Mouse (Mus musculus) liver, embryonic 15.5 days (tissue): ENCODE results near the gene Pogk. TPM values are rescaled to one million over a fixed set of nuclear protein-coding genes. Genes with fewer than 3 reads are reported as not detected.

Experiments
- ATAC-seq: fragments of 200-750 bp; cut with Nextera tagmentation; 2 replicates; pipeline ENCODE4 v1.8.0; 2017; ENCODE audit warnings: moderate number of reproducible peaks, mild to moderate bottlenecking, moderate library complexity; ENCODE audit not compliant: insufficient read depth
- H3K27ac ChIP-seq: fragments of 300-500 bp; sonication (generic); replicated peaks from 2 replicates; pipeline ENCODE4 v1.5.1; 2015; ENCODE audit warnings: mild to moderate bottlenecking, inconsistent platforms
- H3K27me3 ChIP-seq: fragments of 300-500 bp; sonication (generic); 2 replicates; pipeline ENCODE4 v1.6.1; 2015; ENCODE audit warnings: mild to moderate bottlenecking, inconsistent platforms
- H3K36me3 ChIP-seq: fragments of 300-500 bp; sonication (generic); replicated peaks from 2 replicates; pipeline ENCODE4 v1.6.1; 2015; ENCODE audit warnings: moderate library complexity, mild to moderate bottlenecking, inconsistent platforms
- H3K4me1 ChIP-seq: fragments of 300-500 bp; sonication (generic); replicated peaks from 2 replicates; pipeline ENCODE4 v1.6.1; 2015; ENCODE audit warnings: inconsistent platforms
- H3K4me2 ChIP-seq: fragments of 300-500 bp; sonication (generic); 2 replicates; pipeline ENCODE4 v1.6.1; 2015; ENCODE audit warnings: moderate library complexity, mild to moderate bottlenecking, inconsistent platforms
- H3K4me3 ChIP-seq: fragments of 300-500 bp; sonication (generic); replicated peaks from 2 replicates; pipeline ENCODE4 v1.5.1; 2015; ENCODE audit warnings: mild to moderate bottlenecking, inconsistent platforms
- H3K9ac ChIP-seq: fragments of 300-500 bp; sonication (generic); 2 replicates; pipeline ENCODE4 v1.6.1; 2015; ENCODE audit warnings: moderate library complexity, mild to moderate bottlenecking, inconsistent platforms
- H3K9me3 ChIP-seq: fragments of 300-500 bp; sonication (generic); replicated peaks from 2 replicates; pipeline ENCODE4 v1.6.1; 2016; ENCODE audit warnings: inconsistent platforms
- WGBS: fragments of 180-500 bp; shearing (Covaris S2); methylation state at CpG from one replicate; pipeline ENCODE4 v1.1.7; 2015; ENCODE audit warnings: mixed read lengths; ENCODE audit not compliant: insufficient replicate concordance; 5-methylcytosine and 5-hydroxymethylcytosine counted together
- polyA plus RNA-seq: library from polyadenylated mRNA; unstranded; fragments of >200 nt; fragmentation: Nextera tagmentation; extraction: Ambion mirVana; gene quantifications from 2 replicates; pipeline ENCODE4 v1.2.1, GENCODE M21; 2015

Gene Pogk
- 0.89 and 0.93 TPM in 2 replicates for polyA plus RNA-seq

- peak within 1 kb of the TSS; percentile 64 for H3K4me3 ChIP-seq
- H3K36me3 ChIP-seq, result no peaks in the 10 kb centered on the region
- no peaks in the 10 kb centered on the region for H3K27me3 ChIP-seq
- H3K9me3 ChIP-seq, result no peaks in the 10 kb centered on the region
- H3K4me2 ChIP-seq, result peak within 1 kb of the TSS; percentile 97
- 3% methylated on average over 48 of the region's 49 CpGs for whole genome bisulfite sequencing
- peak; percentile 87 for ATAC-seq
- no peak within 1 kb of the TSS for H3K27ac ChIP-seq
- peak within 1 kb of the TSS; percentile 46; the same call in 1 of the 2 replicates for H3K9ac ChIP-seq
- peaks cover 13% of the 10 kb centered on the region for H3K4me1 ChIP-seq
Measured at GRCm38 (mm10) chr1:166409701-166410220, at the start of gene Pogk. Gene Pogk (minus strand): TSS chr1:166409863.

- 65% methylated on average over 3 of the region's 3 CpGs for WGBS
- no peaks in the 10 kb centered on the region for H3K36me3 ChIP-seq
- no peak overlapping the region for H3K4me2 ChIP-seq
- no peak overlapping the region for H3K4me3 ChIP-seq
- H3K27me3 ChIP-seq, result no peaks in the 10 kb centered on the region
- ATAC-seq, result no peak
- no peaks in the 10 kb centered on the region for H3K4me1 ChIP-seq
- H3K27ac ChIP-seq, result no peak overlapping the region
- no peaks in the 10 kb centered on the region for H3K9me3 ChIP-seq
- no peak overlapping the region for H3K9ac ChIP-seq
Measured at GRCm38 (mm10) chr1:166441992-166442391, 32.3 kb upstream of the Pogk start.

- no peak for ATAC-seq
- WGBS, result 53% methylated on average over 6 of the region's 6 CpGs
- H3K4me2 ChIP-seq, result no peak overlapping the region
- no peaks in the 10 kb centered on the region for H3K9me3 ChIP-seq
- no peak overlapping the region for H3K9ac ChIP-seq
- H3K36me3 ChIP-seq, result no peaks in the 10 kb centered on the region
- no peak overlapping the region for H3K27ac ChIP-seq
- H3K27me3 ChIP-seq, result no peaks in the 10 kb centered on the region
- H3K4me3 ChIP-seq, result no peak overlapping the region
- H3K4me1 ChIP-seq, result no peaks in the 10 kb centered on the region
Measured at GRCm38 (mm10) chr1:166439426-166439825, 29.8 kb upstream of the Pogk start.

GRCm38 (mm10) chr1:166429809-166430431, 20.3 kb upstream of the Pogk start:
- H3K4me3 ChIP-seq, result peak overlapping the region; percentile 18; the same call in 1 of the 2 replicates

GRCm38 (mm10) chr1:166429053-166429452, 19.4 kb upstream of the Pogk start:
- H3K9ac ChIP-seq, result no peak overlapping the region
- ATAC-seq, result no peak

More at GRCm38 (mm10) chr1:166429809-166430431, 20.3 kb upstream of the Pogk start:
- peak; percentile 71; the same call in 1 of the 2 replicates for ATAC-seq
- Histone ChIP-seq H3K9ac (no peak overlapping the region), H3K9me3 (no peaks in the 10 kb centered on the region), H3K27ac (no peak overlapping the region), H3K27me3 (no peaks in the 10 kb centered on the region), H3K36me3 (no peaks in the 10 kb centered on the region), H3K4me2 (peak overlapping the region; percentile 49), H3K4me1 (no peaks in the 10 kb centered on the region)
- 15% methylated on average over 10 of the region's 10 CpGs for WGBS

GRCm38 (mm10) chr1:166412266-166412665, 2.6 kb upstream of the Pogk start:
- Histone ChIP-seq H3K4me2 (no peak overlapping the region), H3K9ac (no peak overlapping the region), H3K4me1 (peaks cover 13% of the 10 kb centered on the region), H3K27ac (no peak overlapping the region), H3K4me3 (no peak overlapping the region), H3K36me3 (no peaks in the 10 kb centered on the region), H3K9me3 (no peaks in the 10 kb centered on the region), H3K27me3 (no peaks in the 10 kb centered on the region)
- WGBS, result 73% methylated on average over 3 of the region's 3 CpGs
- ATAC-seq, result no peak

More at GRCm38 (mm10) chr1:166429053-166429452, 19.4 kb upstream of the Pogk start:
- H3K4me2 ChIP-seq, result peak overlapping the region; percentile 49; the same call in 1 of the 2 replicates
- WGBS, result 29% methylated on average over 3 of the region's 3 CpGs
- H3K36me3 ChIP-seq, result no peaks in the 10 kb centered on the region
- H3K4me3 ChIP-seq, result no peak overlapping the region
- no peaks in the 10 kb centered on the region for H3K4me1 ChIP-seq
- H3K9me3 ChIP-seq, result no peaks in the 10 kb centered on the region
- H3K27ac ChIP-seq, result no peak overlapping the region
- H3K27me3 ChIP-seq, result no peaks in the 10 kb centered on the region

GRCm38 (mm10) chr1:166411541-166411940, 1.9 kb upstream of the Pogk start:
- H3K4me1 ChIP-seq, result peaks cover 13% of the 10 kb centered on the region
- no peak overlapping the region for H3K9ac ChIP-seq
- 63% methylated on average over 1 of the region's 1 CpGs for WGBS
- H3K36me3 ChIP-seq, result no peaks in the 10 kb centered on the region
- no peak overlapping the region for H3K4me2 ChIP-seq
- H3K27me3 ChIP-seq, result no peaks in the 10 kb centered on the region
- H3K9me3 ChIP-seq, result no peaks in the 10 kb centered on the region
- H3K4me3 ChIP-seq, result no peak overlapping the region
- ATAC-seq, result no peak
- no peak overlapping the region for H3K27ac ChIP-seq

- H3K9me3 ChIP-seq, result no peaks in the 10 kb centered on the region
- H3K4me2 ChIP-seq, result peak overlapping the region; percentile 97
- H3K9ac ChIP-seq, result peak overlapping the region; percentile 46; the same call in 1 of the 2 replicates
- H3K36me3 ChIP-seq, result no peaks in the 10 kb centered on the region
- no peak overlapping the region for H3K27ac ChIP-seq
- peaks cover 13% of the 10 kb centered on the region for H3K4me1 ChIP-seq
- H3K4me3 ChIP-seq, result peak overlapping the region; percentile 64
- no peaks in the 10 kb centered on the region for H3K27me3 ChIP-seq
- WGBS, result 1% methylated on average over 41 of the region's 45 CpGs
- peak; percentile 71 for ATAC-seq
Measured at GRCm38 (mm10) chr1:166409177-166409700, 424 bp downstream of the Pogk start.

- no peak overlapping the region for H3K4me3 ChIP-seq
- H3K27me3 ChIP-seq, result no peaks in the 10 kb centered on the region
- peaks cover under 1% of the 10 kb centered on the region for H3K4me1 ChIP-seq
- H3K27ac ChIP-seq, result no peak overlapping the region
- H3K4me2 ChIP-seq, result no peak overlapping the region
- ATAC-seq, result no peak
- H3K36me3 ChIP-seq, result 0 out of 2 replicates have a peak, but pooled peaks cover 3% of the 10 kb centered on the region
- no peak overlapping the region for H3K9ac ChIP-seq
- 73% methylated on average over 3 of the region's 3 CpGs for WGBS
- no peaks in the 10 kb centered on the region for H3K9me3 ChIP-seq
Measured at GRCm38 (mm10) chr1:166403846-166404245, 5.8 kb downstream of the Pogk start.

GRCm38 (mm10) chr1:166402003-166402402, 7.7 kb downstream of the Pogk start:
- peaks cover 17% of the 10 kb centered on the region; the same call in 1 of the 2 replicates for H3K36me3 ChIP-seq
- WGBS, result 74% methylated on average over 4 of the region's 4 CpGs
- no peak overlapping the region for H3K9ac ChIP-seq
- no peak overlapping the region for H3K4me3 ChIP-seq
- no peak for ATAC-seq
- H3K4me2 ChIP-seq, result no peak overlapping the region
- no peaks in the 10 kb centered on the region for H3K27me3 ChIP-seq
- H3K9me3 ChIP-seq, result no peaks in the 10 kb centered on the region
- no peak overlapping the region for H3K27ac ChIP-seq
- H3K4me1 ChIP-seq, result no peaks in the 10 kb centered on the region

GRCm38 (mm10) chr1:166401455-166401854, 8.2 kb downstream of the Pogk start:
- Histone ChIP-seq H3K9ac (no peak overlapping the region), H3K4me3 (no peak overlapping the region), H3K27ac (no peak overlapping the region), H3K27me3 (no peaks in the 10 kb centered on the region), H3K4me1 (no peaks in the 10 kb centered on the region), H3K36me3 (peaks cover 17% of the 10 kb centered on the region; the same call in 1 of the 2 replicates), H3K4me2 (no peak overlapping the region), H3K9me3 (no peaks in the 10 kb centered on the region)
- no peak for ATAC-seq
